Mouse (Mus musculus) thymus, adult 2 months (tissue): Measurements from ENCODE around the gene Hrh1. TPM values are rescaled to one million over a fixed set of nuclear protein-coding genes. Genes with fewer than 3 reads are reported as not detected.

Experiments
- DNase-seq: peaks from one replicate; pipeline ENCODE4 v3.0.0; 2021
- H3K27ac ChIP-seq: fragments of 200-500 bp; 2 replicates; pipeline ENCODE4 v1.5.1; 2012; ENCODE audit warnings: low read length, control low read depth; ENCODE audit not compliant: control insufficient read depth, insufficient read depth
- H3K27me3 ChIP-seq: fragments of 200-500 bp; 2 replicates; pipeline ENCODE4 v1.6.1; 2012; ENCODE audit warnings: mild to moderate bottlenecking, low read length, moderate library complexity, mixed read lengths; ENCODE audit not compliant: control insufficient read depth, insufficient read depth
- H3K36me3 ChIP-seq: fragments of 200-500 bp; 2 replicates; pipeline ENCODE4 v1.6.1; 2012; ENCODE audit warnings: mild to moderate bottlenecking, low read length, moderate library complexity; ENCODE audit not compliant: control insufficient read depth, insufficient read depth
- H3K4me1 ChIP-seq: fragments of 200-500 bp; replicated peaks from 2 replicates; pipeline ENCODE4 v1.6.1; 2012; ENCODE audit warnings: low read length; ENCODE audit not compliant: control insufficient read depth, insufficient read depth
- H3K4me3 ChIP-seq: fragments of 200-500 bp; 2 replicates; pipeline ENCODE4 v1.5.1; 2012; ENCODE audit warnings: mild to moderate bottlenecking, low read length, control low read depth, moderate library complexity; ENCODE audit not compliant: control insufficient read depth, insufficient read depth
- CTCF ChIP-seq: fragments of 200-500 bp; IDR thresholded peaks from 2 replicates; pipeline ENCODE4 v1.5.1; 2012; ENCODE audit warnings: mild to moderate bottlenecking, control low read depth, low read length, moderate library complexity, borderline replicate concordance; ENCODE audit not compliant: control insufficient read depth, poor library complexity, insufficient read depth; ENCODE audit errors: extremely low read depth
- POLR2A ChIP-seq: fragments of 200-500 bp; IDR thresholded peaks from 2 replicates; pipeline ENCODE4 v1.6.1; 2012; ENCODE audit warnings: mild to moderate bottlenecking, low read length, control low read depth, moderate library complexity; ENCODE audit not compliant: control insufficient read depth, poor library complexity, insufficient read depth; ENCODE audit errors: extremely low read depth
- WGBS: fragments of 180-500 bp; shearing (Covaris S2); methylation state at CpG from one replicate; pipeline ENCODE4 v1.1.7; 2018; 5-methylcytosine and 5-hydroxymethylcytosine counted together
- polyA plus RNA-seq: library from polyadenylated mRNA; depleted of rRNA; stranded (reverse); fragments of >200 nt; gene quantifications from 2 replicates; pipeline ENCODE4 v1.2.3, GENCODE M21; 2012

Gene Hrh1
- polyA plus RNA-seq, 1 experiment: 0.27 TPM

DNA sequence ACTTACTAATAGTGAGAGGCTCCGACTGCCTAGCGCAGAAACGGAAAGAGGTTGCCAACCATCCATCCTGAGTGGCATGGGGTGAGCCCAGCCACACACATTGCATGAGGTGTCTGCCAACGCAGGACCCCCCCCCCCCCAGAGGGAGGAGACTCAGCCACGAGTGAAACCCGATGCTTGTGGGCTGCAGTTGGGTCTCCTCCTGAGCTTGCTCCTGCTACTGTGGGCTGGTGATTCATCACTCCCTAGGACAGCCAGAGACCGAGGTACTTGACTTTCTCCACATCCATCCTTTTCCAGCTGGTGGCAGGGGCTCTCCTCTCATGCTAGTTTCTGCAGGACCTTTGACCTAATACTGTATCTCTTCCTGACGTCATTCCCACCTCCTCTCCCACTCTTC is 5.9 kb downstream of the Hrh1 start:
- H3K27ac ChIP-seq: no peak overlapping the region
- WGBS: 37% methylated on average over 8 of the region's 8 CpGs
- no peaks in the 10 kb centered on the region; the same call in 1 of the 2 replicates for H3K27me3 ChIP-seq
- no peaks in the 10 kb centered on the region for H3K36me3 ChIP-seq
- no peaks in the 10 kb centered on the region for H3K4me1 ChIP-seq
- TF ChIP-seq CTCF (no peak), POLR2A (no peak)
- H3K4me3 ChIP-seq: no peak overlapping the region
- no peak for DNase-seq

DNA sequence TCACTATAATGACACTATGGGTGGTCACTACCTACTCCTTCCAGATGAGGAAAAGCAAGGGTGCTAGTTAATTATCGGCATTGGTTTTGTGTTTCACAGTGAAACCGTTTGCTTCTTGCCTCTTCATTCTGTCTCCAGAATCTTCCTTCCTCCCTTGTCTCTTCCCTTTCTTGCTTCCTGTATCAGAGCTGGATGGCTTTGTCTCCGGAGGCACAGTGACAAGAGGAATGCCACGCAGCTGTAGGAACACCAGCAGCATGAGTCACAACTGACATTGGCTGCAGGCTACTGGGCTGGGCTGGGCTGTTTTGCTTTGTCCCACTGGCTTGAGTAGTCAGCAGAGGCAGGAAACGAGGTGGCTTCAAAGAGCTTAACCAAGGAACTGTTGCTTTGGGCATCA is 6.4 kb downstream of the Hrh1 start:
- H3K36me3 ChIP-seq: no peaks in the 10 kb centered on the region
- TF ChIP-seq CTCF (no peak), POLR2A (no peak)
- DNase-seq: no peak
- no peak overlapping the region for H3K27ac ChIP-seq
- 13% methylated on average over 5 of the region's 5 CpGs for WGBS
- H3K27me3 ChIP-seq: no peaks in the 10 kb centered on the region; the same call in 1 of the 2 replicates
- no peak overlapping the region for H3K4me3 ChIP-seq
- H3K4me1 ChIP-seq: no peaks in the 10 kb centered on the region

DNA sequence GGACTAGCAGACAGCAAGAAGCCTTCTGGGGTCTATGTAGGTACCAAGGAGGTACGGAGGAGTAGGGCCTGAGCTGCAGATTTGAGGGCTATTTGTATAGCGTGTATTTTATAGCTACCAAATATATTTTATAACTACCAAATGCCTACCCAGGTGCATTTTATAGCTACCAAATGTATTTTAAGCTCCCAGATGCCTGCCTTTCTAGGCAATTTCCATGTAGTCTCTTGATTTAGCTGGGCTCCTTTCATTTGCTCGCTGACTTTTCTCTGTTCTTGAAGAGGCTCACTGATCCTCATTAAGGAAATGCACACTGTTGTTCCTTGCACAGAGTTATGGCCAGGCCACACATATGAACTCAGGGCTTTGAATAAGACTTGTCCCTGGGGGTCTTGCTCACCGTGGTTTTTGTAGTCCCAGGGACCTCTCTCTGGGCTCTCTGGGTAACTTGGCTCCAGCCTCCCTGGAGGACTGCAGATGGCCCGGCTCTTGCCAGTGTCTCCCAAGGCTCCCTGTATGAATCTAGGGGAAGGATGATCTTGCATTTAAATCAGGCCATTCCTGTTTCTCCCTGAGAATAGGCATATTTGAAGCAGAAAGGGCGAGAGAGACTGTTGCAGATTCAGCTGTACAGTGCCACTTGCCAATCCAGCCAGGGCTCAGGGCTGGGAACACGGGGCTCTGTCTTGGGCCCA is 7.2 kb downstream of the Hrh1 start:
- Histone ChIP-seq H3K27me3 (no peaks in the 10 kb centered on the region; the same call in 1 of the 2 replicates), H3K27ac (no peak overlapping the region), H3K4me1 (no peaks in the 10 kb centered on the region), H3K36me3 (no peaks in the 10 kb centered on the region), H3K4me3 (no peak overlapping the region)
- no peak for TF ChIP-seq CTCF
- TF ChIP-seq POLR2A: no peak
- DNase-seq: no peak
- WGBS: 91% methylated on average over 7 of the region's 7 CpGs

DNA sequence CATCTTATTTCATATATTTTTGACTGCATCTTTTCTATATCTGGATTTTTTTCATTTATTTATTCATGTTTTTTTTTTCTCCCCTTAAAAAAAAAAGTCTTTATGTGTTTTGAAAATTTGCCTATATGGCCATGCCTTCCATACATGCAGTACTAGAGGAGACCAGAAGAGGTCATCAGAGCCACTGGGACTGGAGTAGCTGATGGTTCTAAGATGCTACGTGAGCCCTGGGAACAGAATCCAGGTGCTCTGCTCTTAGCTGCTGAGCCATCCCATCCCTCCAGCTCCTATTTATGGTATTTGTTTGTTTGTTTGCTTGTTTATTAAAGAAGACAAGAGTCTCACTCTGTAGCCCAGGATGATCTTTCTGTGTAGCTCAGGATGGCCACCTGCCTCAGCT is 8.9 kb downstream of the Hrh1 start:
- H3K27ac ChIP-seq: no peak overlapping the region
- WGBS: 53% methylated on average over 1 of the region's 1 CpGs
- H3K4me1 ChIP-seq: no peaks in the 10 kb centered on the region
- peak; percentile 21 for DNase-seq
- H3K36me3 ChIP-seq: no peaks in the 10 kb centered on the region
- TF ChIP-seq CTCF (no peak), POLR2A (no peak)
- no peak overlapping the region for H3K4me3 ChIP-seq
- no peaks in the 10 kb centered on the region; the same call in 1 of the 2 replicates for H3K27me3 ChIP-seq

DNA sequence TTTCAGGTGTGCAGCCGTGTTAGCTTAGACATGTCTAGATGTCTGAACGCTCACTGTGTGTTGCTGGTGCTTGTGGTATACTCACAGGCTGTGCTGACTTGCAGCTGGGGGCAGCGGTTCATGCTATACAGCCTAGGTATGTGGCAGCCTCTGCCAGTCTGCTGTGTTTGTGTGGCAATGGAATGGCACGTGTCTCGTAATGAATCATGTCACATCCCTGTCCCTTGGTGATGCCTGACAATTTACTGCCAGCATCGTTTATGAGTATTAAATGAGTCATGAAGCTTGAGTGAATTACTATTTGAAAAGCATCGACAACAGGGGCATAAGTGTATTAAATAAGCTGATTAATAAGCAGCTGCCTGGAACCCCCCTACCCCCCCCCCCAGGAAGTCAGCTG is 9.3 kb downstream of the Hrh1 start:
- WGBS: 95% methylated on average over 7 of the region's 7 CpGs

DNA sequence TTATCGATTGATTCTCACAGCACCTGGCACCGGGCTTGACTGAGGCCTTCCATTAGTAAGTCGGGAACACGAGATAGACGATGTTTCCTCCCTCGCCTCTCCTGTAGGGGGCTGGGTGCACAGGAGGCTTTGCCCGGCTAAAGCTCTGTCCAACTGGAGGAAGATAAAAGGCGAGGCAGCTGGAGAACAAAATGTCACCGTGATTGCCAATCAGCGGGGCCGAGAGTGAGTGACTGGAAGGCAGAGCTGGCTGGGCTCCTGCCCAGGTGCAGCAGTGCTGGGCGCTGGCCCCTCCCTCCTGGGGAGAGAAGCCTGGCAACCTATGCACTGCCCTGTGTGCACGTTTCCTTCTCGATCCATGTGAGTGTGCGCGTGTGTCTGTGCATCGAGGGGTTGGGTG is 10.5 kb downstream of the Hrh1 start:
- H3K27me3 ChIP-seq: no peaks in the 10 kb centered on the region; the same call in 1 of the 2 replicates
- H3K4me3 ChIP-seq: no peak overlapping the region
- no peaks in the 10 kb centered on the region for H3K36me3 ChIP-seq
- WGBS: 60% methylated on average over 17 of the region's 17 CpGs
- H3K4me1 ChIP-seq: no peaks in the 10 kb centered on the region
- H3K27ac ChIP-seq: no peak overlapping the region
- no peak for DNase-seq
- TF ChIP-seq POLR2A (no peak), CTCF (no peak)

More for the DNA sequence above, 9.3 kb downstream of the Hrh1 start:
- DNase-seq: no peak
- Histone ChIP-seq H3K27me3 (no peaks in the 10 kb centered on the region; the same call in 1 of the 2 replicates), H3K36me3 (no peaks in the 10 kb centered on the region), H3K4me3 (no peak overlapping the region), H3K4me1 (no peaks in the 10 kb centered on the region), H3K27ac (no peak overlapping the region)
- TF ChIP-seq CTCF (no peak), POLR2A (no peak)
